Mouse (Mus musculus): ENCODE results near the gene Paqr7.

Gene Paqr7

GRCm38 (mm10) chr4:134496595-134497210 is at the start of gene Paqr7:
TSS of gene Paqr7 (plus strand) at chr4:134496697.
- DNase-seq, result peak; percentile 77

GRCm38 (mm10) chr4:134447966-134448365 is 48.5 kb upstream of the Paqr7 start:
- DNase-seq, result peak; percentile 56

- peak; percentile 33 for DNase-seq
Observed at GRCm38 (mm10) chr4:134449595-134450391, 46.7 kb upstream of the Paqr7 start.

- no peak for DNase-seq
Observed at GRCm38 (mm10) chr4:134450392-134451195, 45.9 kb upstream of the Paqr7 start.

- DNase-seq, result no peak
Observed at GRCm38 (mm10) chr4:134451484-134451883, 45.0 kb upstream of the Paqr7 start.

GRCm38 (mm10) chr4:134453619-134454400 is 42.7 kb upstream of the Paqr7 start:
- peak; percentile 51 for DNase-seq

GRCm38 (mm10) chr4:134455310-134455709 is 41.2 kb upstream of the Paqr7 start:
- peak; percentile 49 for DNase-seq

GRCm38 (mm10) chr4:134457130-134457825 is 39.2 kb upstream of the Paqr7 start:
- no peak for DNase-seq

- DNase-seq, result no peak
Observed at GRCm38 (mm10) chr4:134458856-134459255, 37.6 kb upstream of the Paqr7 start.

- peak; percentile 61 for DNase-seq
Observed at GRCm38 (mm10) chr4:134460277-134460676, 36.2 kb upstream of the Paqr7 start.

GRCm38 (mm10) chr4:134461252-134461651 is 35.2 kb upstream of the Paqr7 start:
- no peak for DNase-seq

- no peak for DNase-seq
Observed at GRCm38 (mm10) chr4:134465789-134466188, 30.7 kb upstream of the Paqr7 start.

GRCm38 (mm10) chr4:134466381-134467262 is 29.9 kb upstream of the Paqr7 start:
- DNase-seq, result no peak

GRCm38 (mm10) chr4:134467435-134468214 is 28.9 kb upstream of the Paqr7 start:
- DNase-seq, result peak; percentile 64

GRCm38 (mm10) chr4:134468215-134468575 is 28.3 kb upstream of the Paqr7 start, which contains the start of gene Stmn1:
TSS of gene Stmn1 (plus strand) at chr4:134468320.
- DNase-seq, result peak; percentile 92

- peak; percentile 100 for DNase-seq
Observed at GRCm38 (mm10) chr4:134468578-134469266, 27.8 kb upstream of the Paqr7 start.

GRCm38 (mm10) chr4:134469341-134469796 is 27.1 kb upstream of the Paqr7 start:
- DNase-seq, result no peak

- DNase-seq, result no peak
Observed at GRCm38 (mm10) chr4:134469985-134470384, 26.5 kb upstream of the Paqr7 start.

GRCm38 (mm10) chr4:134471469-134471868 is 25.0 kb upstream of the Paqr7 start:
- DNase-seq, result no peak

All from thymus, postnatal 4 days (tissue).